Mouse (Mus musculus) liver, embryonic 14.5 days (tissue): ENCODE results near the gene Ap2s1.
A peak's percentile ranks its signal among the peaks of the same experiment; 100 is the strongest.

ENCODE experiments used
- CTCF ChIP-seq: IDR thresholded peaks from 2 replicates; pipeline ENCODE4 v1.5.1; 2016; ENCODE audit warnings: antibody characterized with exemption, low read depth, control low read depth
- EP300 ChIP-seq: IDR thresholded peaks from 2 replicates; pipeline ENCODE4 v1.6.1; 2016; ENCODE audit warnings: antibody characterized with exemption, low read depth

GRCm38 (mm10) chr7:16695025-16695424 is 43.2 kb upstream of the Ap2s1 start:
- TF ChIP-seq CTCF (peak; percentile 31; the same call in 1 of the 2 replicates), EP300 (no peak)
